Mouse (Mus musculus) frontal cortex, postnatal 14 days (tissue): ENCODE data around the gene Omp.
A peak's percentile ranks its signal among the peaks of the same experiment; 100 is the strongest.

Experiments used
- DNase-seq, 2 experiments: peaks; one replicate each; pipeline ENCODE4 v3.0.0; 2022; ENCODE audit warnings: low spot score in 2 of 2

The Omp gene

DNA sequence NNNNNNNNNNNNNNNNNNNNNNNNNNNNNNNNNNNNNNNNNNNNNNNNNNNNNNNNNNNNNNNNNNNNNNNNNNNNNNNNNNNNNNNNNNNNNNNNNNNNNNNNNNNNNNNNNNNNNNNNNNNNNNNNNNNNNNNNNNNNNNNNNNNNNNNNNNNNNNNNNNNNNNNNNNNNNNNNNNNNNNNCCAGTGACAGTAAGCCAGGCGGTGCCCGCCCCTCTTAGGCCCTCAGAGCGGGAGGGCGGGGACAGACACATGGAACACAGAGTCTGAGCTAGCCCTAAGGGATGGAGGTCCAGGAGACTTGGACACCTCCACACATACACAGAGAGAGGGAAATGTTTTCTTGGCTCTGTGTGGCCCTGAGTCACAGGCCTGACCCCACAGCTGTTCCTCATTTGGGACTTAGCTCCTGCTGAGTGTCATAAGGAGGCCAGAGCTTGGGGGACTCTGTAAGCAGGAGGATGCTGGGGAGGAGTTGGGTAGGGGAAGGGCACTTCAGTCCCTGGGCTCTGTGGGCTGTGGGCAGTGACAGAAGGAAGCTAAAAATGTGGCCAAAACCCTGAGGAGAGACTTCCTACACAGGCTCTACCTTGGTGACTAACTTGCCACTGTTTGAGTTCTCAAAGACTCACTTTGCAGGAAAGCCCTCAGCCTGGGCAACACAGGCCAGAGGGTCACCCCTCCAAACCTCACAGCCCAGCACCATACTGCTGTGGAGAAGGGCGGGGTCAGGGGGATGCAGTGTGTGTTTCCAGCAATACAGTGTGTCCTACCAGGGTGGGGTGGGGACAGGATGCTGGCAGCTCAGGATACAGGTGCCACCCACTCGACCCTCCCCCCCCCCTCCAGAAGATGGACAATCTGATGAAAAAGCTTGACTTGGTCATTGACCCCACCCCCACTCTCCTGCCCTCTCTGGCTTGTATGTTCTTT lies 26.1 kb upstream of the Omp start:
- DNase-seq, result no peak

DNA sequence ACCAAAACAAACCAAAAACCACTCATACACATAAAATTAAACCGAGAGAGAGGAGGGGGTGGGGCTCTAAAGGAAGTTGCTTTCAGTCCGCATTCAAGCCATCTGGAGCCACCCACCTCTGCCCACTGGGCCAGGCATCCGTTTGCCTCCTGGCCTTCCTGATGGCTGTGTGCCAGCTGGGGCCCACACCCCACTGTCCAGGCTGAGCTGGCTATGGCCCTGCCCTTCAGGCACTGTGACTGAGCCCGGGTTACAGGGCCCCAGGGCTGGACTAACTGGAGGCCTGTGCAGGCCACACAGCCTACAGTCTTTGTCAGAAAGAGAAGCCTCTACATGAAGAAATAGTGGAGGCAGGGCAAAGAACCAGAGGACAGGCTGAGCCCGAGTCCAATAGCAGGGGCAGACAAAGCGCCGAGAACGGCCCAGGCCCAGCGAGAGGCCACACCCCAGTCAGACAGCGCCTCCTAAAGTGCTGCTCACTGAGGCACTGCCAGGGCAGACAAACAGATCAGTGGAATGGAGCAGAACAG lies 19.8 kb upstream of the Omp start:
- DNase-seq, result no peak

DNA sequence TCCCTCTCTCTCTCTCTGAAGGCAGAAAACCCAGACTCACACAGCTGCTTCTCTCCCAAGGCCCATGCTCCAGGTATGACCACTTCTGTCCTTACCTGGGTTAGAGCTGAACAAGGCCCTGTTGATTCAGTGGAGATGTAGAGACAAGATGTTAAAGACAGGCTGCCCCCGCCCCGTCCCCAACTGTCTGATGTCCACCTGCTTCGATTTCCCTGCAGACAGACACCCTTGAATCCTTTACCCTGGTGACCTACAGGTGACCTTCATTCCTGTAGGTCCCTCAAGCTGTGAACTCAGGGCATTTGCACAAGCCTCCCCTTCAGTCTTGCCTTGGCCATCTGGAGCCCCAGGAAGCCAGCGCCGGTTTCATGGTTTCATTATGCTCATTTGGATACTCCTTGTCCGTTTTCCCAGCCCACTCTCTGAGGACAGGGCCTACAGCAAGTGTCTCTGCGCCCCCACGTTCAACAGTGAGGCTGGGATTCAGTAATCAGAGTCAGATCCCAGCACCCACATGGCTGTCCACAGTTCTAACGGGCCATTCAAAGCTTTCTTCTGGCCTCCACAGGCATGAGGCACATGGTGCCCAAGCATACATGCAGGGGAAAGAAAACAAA lies 19.2 kb upstream of the Omp start:
- DNase-seq, result no peak

DNA sequence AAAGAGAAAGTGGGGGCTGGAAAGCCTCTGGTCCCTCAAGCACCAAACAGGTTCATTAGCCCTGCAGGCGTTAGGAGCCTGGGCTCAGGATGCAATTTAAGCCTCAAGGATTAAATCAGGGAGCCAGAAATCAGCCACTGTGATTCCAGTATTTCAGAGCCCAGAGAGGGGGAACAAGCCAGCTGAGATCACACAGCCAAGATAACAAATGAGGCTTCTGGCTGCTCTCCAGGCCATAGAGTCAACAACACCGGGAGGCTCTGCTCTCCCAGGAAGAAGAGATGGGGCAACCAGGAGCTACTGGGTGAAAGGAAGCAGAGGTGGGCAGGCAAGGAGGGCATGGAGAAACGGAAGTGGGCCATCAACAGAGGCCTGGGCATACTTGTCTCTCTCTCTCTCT lies 18.4 kb upstream of the Omp start:
- DNase-seq, result no peak

DNA sequence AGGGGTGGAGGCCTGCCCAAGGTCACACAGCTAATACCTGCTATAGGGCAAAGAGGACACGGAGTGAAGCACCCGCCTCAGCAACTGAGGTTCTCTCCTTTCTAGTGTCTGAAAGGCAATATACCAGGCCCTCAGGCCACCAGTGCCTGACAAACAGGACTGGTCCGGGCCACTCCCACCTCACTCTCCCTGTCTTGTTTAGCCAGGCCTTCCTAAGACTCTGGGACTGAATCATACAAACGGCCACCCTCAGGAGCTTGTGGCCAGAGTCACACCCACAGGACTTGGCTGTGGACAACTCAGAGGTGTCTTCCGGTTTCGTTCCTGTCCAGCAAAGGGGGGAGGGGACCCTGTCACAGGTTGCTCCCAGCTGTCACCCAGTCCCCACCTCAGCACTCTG lies 16.9 kb upstream of the Omp start:
- no peak for DNase-seq

DNA sequence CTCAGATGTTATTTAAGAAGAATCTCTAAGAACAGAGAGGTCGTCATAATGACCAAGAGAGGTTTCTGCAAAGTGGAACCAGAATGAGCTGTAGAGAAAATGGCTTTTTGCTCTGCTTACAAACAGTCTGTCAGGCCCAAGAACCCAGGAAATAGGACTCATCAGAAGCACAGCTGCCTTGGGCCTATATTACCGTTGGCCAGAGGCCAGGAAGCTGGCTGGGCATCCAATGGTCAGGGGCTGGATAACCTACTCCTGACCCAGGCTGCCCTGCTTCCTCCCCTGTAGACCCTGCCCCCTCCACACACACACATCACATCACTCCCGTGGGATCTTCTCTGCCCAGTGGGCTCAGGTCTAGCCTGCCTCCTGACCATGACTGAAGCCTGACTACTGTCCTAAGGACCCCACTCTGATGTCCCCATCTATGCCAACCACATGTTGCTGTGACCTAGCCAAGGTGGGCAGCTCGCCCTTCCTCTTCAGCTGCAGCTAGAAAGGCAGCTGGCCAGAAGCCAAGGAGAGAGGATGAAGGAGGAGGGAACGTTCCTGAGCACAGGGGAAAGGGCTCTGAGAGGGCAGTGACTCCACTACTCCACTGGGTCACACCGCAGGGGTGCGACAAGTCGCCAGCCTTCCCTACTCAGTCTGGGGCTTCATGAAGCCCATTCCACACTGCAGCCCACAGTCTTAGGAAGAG lies 14.9 kb upstream of the Omp start:
- DNase-seq, result no peak

DNA sequence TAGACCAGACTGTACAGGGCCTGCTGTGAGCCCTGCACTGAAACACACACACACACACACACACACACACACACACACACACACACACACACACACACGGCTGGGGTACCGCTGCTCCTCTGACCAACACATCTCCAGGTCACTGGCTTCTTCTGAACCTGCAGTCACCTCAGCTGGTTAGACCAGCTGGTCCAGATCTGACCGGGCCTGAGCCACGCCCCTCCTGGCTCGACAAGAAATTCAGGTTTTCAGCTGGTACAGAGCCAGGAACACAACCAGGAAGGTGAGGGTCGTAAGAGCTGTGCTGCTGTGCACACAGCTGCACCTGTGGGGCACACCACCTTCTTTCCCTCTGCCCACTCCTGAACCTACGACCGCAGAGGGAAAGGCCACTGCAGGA lies 13.2 kb upstream of the Omp start:
- DNase-seq, result no peak

DNA sequence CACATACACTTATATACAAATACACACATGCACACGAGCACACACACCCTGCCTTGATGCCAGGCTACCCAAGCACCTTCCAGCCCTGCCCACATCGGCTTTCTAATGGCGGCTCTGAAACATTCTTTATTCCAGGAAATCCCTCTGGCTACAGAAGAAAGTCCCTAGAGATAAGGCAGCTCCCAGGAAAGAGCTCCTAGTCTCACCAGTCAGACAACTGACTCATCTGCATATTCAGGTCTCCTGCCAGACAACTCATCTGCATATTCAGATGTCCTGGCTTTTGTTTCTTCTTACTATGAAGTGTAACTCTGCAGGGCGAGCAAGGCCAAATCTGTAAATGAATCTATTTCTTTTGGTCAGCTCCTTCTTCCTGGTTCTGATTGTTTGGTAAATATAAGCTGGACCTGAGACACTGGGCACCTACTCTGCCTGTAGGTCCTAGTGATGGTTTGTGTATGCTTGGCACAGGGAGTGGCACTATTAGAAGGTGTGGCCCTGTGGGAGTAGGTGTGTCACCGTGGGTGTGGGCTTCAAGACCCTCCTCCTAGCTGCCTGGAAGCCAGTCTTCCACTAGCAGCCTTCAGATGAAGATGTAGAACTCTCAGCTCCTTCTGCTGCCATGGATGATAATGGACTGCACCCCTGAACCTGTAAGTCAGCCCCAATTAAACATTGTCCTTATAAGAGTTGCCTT lies 12.5 kb upstream of the Omp start:
- no peak for DNase-seq

DNA sequence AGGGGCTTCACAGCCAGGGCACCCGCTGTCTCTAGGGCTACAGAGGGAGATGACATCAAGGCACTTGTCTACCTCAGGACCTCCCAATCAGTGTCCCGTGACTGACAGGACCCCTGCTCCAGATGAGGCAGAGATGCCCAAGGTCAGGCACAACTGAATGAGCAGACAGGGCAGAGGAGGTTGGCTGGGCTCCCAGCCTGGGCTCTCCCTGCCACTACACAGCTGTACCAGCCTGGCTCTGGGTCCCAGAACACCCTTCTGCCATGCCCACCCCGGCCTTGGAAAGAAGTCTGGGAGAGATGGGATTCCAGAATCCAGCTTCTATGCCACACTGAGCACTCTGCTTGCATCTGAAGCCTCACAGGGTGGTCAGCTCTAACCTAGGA lies 11.0 kb upstream of the Omp start:
- no peak for DNase-seq

DNA sequence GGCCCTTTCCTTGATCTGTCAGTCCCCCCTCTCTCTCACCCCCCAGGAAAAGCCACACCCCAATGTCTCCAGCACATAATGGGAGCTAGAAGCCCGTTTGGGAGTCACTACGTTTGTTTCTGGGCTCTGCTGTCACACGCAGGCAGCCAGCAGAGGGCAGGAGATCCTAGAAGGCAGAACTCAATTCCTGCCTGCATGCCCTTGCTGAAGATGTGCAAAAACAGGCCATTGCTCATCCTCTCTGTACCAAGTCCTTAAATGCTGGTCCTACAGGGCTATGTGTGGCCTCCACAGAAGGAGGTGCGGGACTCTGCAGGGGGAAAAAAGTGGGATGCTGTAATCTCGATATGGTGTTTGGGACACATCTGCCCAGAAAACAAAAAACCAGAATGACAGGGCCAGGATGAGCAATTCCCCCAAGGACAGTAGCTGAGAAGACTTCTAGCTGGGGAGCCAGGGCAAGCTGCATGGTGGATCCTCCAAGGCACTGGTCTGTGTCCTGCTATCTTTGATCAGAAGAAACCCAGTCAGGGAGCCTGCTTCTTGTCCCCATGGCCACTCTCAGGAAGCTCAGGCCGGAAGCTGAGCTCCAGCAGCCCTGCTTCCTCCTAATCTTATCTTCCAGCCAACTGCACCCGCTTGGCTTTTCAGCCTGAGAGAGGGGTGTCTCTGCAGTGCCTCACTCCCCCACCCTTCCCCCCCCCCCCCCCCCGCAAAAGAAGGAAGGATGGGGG lies 10.4 kb upstream of the Omp start:
- peak in 1 of 2 experiments; percentile 62 for DNase-seq

DNA sequence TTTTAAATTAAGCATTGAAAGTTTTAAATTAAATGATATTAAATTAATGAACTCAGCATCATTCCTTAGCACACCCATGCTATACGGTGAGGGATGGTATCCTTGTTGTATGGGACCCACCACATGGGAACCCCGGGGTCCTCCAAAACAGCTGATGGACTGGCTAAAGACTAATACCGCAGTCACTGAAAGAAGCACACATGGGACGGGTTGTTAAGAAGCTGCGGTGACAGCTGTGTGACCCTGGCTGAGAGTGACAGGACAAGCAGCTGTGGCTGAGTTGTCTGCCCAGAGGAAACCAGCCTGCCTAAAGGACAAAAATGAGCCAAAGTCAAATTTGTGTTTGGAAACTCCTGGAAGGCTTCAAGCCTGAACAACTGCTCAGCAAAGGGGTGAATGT lies 8.6 kb upstream of the Omp start:
- DNase-seq, result no peak

DNA sequence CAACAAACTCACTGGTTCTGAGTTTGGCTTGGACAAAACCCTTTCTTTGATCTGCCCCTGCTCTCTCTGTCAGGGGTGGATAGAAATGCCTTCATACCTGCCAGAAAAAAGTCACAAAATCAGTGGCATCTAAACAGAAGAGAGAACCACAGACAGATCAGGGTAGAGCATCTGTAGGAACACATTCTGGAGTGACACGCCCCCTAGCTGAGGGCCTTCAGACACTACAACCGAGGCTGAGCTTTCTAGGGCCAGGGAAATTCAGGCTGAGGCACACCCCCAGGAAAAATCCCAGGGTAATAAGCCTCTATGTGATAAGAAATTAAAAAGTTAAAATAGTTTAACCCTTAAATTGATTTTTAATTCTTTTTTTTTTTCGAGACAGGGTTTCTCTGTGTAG lies 8.0 kb upstream of the Omp start:
- DNase-seq, result no peak

DNA sequence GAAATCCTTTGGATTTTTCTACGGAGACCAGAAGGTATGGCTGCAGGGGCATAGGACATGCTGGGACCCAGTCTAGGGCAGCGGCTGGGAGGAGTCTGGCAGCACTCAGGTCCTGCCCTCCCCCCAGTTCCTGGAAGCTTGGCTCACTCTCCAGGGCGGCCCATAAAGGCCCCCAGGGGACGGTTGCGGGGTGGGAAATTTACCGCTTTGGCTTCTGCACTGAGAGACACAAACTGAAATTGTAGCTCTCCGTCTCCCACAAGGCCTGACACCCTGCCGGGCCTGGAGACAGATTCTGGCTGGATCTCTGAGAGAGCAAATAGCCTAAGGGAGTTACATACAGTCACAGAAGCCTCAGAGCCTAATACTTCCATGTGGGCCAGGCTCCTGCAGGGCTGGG lies 7.1 kb upstream of the Omp start:
- no peak for DNase-seq

DNA sequence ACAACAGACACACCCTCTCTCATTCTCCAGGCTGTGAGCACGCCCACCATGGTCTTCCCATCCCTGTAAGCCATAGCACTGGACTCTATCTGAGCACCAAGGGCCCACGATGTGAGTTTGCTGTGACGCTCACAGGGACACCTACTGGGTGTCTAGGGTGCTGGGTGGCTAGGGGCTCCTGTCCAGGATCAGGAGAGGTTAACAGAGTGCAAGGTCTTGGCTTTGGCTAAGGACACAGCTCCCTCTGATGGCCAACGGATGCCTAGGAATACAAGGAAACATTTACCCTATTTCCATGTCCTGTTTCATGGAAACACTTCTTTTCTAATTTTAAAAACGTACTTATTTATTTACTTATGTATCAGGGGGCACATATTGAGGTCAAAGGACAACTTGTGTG lies 5.2 kb upstream of the Omp start:
- no peak for DNase-seq

DNA sequence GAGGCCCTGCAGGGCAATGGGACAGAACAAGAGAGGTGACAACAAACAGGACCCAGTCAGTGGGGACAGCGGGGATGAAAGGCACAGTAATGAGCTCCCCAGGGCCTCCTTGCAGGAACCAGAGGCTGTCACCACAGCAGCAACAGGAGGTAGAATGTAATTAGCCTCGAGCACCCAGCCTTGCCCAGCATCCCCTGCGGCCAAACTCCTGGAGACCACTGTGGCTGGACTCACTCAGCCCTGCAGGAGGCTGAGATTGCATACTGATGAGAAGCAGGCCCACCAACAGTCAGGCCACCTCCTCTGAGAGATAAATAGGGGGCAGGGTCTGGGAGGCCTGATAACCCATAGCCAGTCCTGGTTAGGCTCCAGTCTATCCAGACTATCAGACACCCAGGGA lies 4.5 kb upstream of the Omp start:
- DNase-seq, result no peak

DNA sequence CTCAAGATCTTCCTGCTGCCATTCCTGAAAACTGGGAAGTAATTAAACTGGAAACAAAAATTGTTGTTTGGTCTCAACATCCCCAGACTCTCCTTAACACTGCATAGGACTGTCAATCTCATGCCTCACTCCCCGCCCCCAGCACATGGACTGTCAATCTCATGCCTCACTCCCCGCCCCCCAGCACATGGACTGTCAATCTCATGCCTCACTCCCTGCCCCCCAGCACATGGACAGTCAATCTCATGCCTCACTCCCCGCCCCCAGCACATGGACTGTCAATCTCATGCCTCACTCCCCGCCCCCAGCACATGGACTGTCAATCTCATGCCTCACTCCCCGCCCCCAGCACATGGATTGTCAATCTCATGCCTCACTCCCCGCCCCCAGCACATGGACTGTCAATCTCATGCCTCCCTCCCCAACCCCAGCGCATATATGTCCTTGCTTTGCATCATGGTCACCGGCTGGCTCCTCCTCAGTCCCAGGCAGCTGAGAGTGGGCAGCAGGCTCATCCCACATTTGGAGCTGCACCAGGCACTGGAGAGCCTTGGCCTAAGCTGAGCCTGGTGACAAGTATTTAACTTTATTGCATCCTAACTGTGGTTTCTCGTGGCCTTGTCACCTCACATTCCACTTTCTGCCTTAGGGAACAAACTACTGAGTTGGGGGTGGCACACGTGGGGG lies 3.6 kb upstream of the Omp start:
- DNase-seq, result no peak

DNA sequence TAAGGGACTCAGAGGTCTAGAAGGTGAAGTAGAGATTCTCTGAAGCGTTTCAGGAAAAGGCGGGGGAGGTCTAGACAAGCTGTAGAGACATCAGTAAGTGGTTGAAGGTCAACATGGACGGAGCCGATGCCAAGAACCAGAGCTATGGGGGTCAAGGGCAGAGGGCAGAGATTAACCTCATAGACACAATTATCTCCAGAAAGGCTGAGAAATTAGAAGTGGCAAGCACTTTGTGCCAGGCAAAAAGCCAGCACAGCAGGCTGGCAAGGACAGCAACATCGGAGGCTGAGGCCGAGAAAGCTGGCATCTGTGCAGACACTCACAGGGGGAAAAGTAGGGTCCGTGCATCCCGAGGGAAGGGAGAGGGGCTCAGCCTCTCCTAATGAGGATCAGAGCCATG lies 2.5 kb upstream of the Omp start:
- no peak for DNase-seq

DNA sequence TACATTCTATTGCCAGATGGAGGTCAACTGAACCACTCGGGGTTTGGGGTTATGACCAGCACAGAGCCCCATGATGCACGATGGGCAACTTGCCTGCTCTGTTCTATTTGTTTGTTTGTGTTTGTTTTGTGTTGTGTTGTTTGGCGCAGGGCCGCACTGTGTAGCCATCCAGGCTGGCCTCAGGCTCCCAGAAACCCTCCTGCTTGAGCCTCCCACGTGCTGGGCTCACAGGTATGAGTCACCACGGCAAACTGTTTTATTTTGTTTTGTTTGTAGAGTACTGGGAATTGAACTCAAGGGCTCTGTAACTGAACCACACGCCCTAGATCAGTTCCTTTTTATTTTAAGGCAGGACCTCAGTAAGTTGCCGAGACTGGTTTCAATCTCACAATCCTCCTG lies 1.1 kb upstream of the Omp start:
- no peak for DNase-seq

DNA sequence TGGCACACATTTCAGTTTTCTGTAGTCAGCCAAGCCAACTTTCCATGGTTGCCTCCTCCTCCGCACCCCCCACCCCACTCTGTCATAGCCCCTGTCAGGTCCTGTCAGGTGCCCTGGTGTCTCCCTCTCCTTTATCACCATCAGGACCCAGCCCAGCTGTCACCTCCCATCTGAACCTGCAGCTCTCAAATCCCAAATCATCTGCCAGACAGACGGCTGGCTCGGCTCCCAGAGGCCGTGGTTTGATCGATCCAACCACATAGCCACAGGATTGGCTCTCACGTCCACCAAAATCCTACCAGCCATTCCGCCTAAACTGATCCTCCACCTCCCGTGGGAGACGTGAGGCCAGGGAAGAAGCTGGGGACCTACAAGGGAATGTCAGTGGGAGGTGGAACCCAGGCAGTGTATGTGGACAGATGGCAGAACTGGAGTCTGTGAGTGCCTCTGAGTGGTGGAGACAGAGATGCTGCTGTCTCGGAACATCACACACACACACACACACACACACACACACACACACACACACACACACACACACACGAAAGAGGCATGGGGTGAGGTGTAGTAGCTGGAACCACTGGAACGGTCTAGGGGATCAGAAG lies 642 bp upstream of the Omp start:
- no peak for DNase-seq

DNA sequence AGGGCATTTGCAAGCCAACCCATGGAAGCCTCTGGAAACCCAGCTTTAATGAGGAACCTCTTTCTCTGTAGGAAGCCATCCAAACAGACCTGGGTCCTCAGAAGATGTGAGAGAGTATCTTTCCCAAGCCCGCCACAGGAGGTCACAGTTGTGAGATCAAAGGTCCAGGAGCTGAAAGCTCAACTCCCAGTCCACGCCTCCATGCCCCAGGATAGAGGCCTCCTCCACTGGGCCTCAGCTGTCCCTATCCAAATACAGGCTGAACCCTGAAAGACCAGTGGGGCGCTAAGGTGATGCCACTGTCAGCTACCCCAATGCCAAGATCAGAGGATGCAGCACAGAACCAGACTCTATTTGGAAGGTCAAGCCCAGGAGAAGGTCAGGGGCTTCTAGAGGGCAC lies 2.7 kb downstream of the Omp start:
- DNase-seq, result no peak
